Comparison of ENCODE assay signal across 27 mouse cellular contexts in genomic region chr11:3583127-3583526, GRCm38 (mm10). TPM values are rescaled to one million over a fixed set of nuclear protein-coding genes. Genes with fewer than 3 reads are reported as not detected.
DNase-seq lines count a peak whose midpoint lies in the region; ATAC-seq and TF ChIP-seq lines count a peak whose summit lies in the region.
"Had no signal": no experiment of that assay in that cellular context is flagged by ENCODE, and none has a peak within 500 bp of the region (broad histone marks: within the 10 kb centered on the region; RNA-seq: fewer than 3 reads in every experiment).

No protein-coding gene starts in this region.

- no peak for ATAC-seq in lung, embryonic 14.5 days (ENCODE audit: insufficient read depth)
- ATAC-seq in lung, postnatal 0 days = no peak
- ATAC-seq: activated CD4-positive, CD25-positive, alpha-beta regulatory T cell, adult 4 months; CD4-positive, CD25-positive, alpha-beta regulatory T cell, adult 4 months; forebrain, embryonic 14.5 days; Patski had no signal

- intact Hi-C loops in gastrocnemius, adult 2 months (cut with DNase I) = no loop called here
- intact Hi-C loops in gastrocnemius, postnatal 36 days (cut with DNase I) = no loop called here

- WGBS in lung, embryonic 14.5 days = 46% methylated on average over 5 of the region's 5 CpGs
- WGBS in lung, postnatal 0 days = 57% methylated on average over 5 of the region's 5 CpGs

- peak overlapping the region; percentile 12; the same call in 1 of the 2 replicates for H3K27ac ChIP-seq in gastrocnemius, adult 2 months
- peak overlapping the region; percentile 51; the same call in 1 of the 2 replicates for H3K27ac ChIP-seq in lung, embryonic 14.5 days (ENCODE audit: low read depth)
- no peak overlapping the region for H3K27ac ChIP-seq in lung, postnatal 0 days (ENCODE audit: low read length)
- H3K27ac ChIP-seq: embryonic facial prominence, embryonic 10.5 days; embryonic facial prominence, embryonic 12.5 days; forebrain, embryonic 10.5 days; forebrain, embryonic 12.5 days had no signal

- no peaks in the 10 kb centered on the region for H3K27me3 ChIP-seq in lung, embryonic 14.5 days (ENCODE audit: insufficient read depth, low read length)
- no peaks in the 10 kb centered on the region for H3K27me3 ChIP-seq in lung, postnatal 0 days (replicated peaks; ENCODE audit: insufficient read depth, low read length)
- H3K27me3 ChIP-seq: CH12.LX; embryonic facial prominence, embryonic 12.5 days; forebrain, embryonic 12.5 days; Patski had no signal

- H3K4me2 ChIP-seq in lung, embryonic 14.5 days = no peak overlapping the region
- H3K4me2 ChIP-seq in lung, postnatal 0 days (replicated peaks; ENCODE audit: low read depth, low read length) = no peak overlapping the region
- H3K4me2 ChIP-seq: embryonic facial prominence, embryonic 12.5 days; forebrain, embryonic 12.5 days had no signal

- H3K4me1 ChIP-seq in lung, embryonic 14.5 days (ENCODE audit: insufficient read depth) = 0 out of 2 replicates have a peak, but pooled peaks cover under 1% of the 10 kb centered on the region
- no peaks in the 10 kb centered on the region for H3K4me1 ChIP-seq in lung, postnatal 0 days (ENCODE audit: insufficient read depth, low read depth, low read length)
- H3K4me1 ChIP-seq: embryonic facial prominence, embryonic 10.5 days; embryonic facial prominence, embryonic 12.5 days; forebrain, embryonic 10.5 days; forebrain, embryonic 12.5 days had no signal

- no peak overlapping the region for H3K9ac ChIP-seq in lung, embryonic 14.5 days
- no peak overlapping the region for H3K9ac ChIP-seq in lung, postnatal 0 days (replicated peaks; ENCODE audit: low read depth)
- H3K9ac ChIP-seq: embryonic facial prominence, embryonic 12.5 days; forebrain, embryonic 12.5 days had no signal

- no peak for DNase-seq in gastrocnemius, adult 2 months
- DNase-seq in gastrocnemius, postnatal 36 days = no peak
- DNase-seq in lung, embryonic 14.5 days = peak; percentile 36
- no peak for DNase-seq in lung, postnatal 0 days (ENCODE audit: low spot score)
- peak; percentile 28 to 59 for DNase-seq in lung, postnatal 4 days
- DNase-seq in lung, adult 18-20 months = no peak
- DNase-seq in layer of hippocampus, postnatal 25 days (ENCODE audit: extremely low spot score in 1 of 2, low spot score in 1 of 2) = no peak
- DNase-seq: adrenal gland, adult 8-10 months; adrenal gland, postnatal 14 days; adrenal gland, postnatal 36 days; B cell, adult 2 months; cerebellum, adult 11-12 months; cerebellum, adult 2 months; cerebellum, adult 9-10 months; cerebellum, postnatal 10 days; cerebellum, postnatal 25 days had no signal

- H3K9me3 ChIP-seq in lung, embryonic 14.5 days (ENCODE audit: low read depth, low read length) = no peaks in the 10 kb centered on the region
- no peaks in the 10 kb centered on the region for H3K9me3 ChIP-seq in lung, postnatal 0 days (ENCODE audit: low read length)
- H3K9me3 ChIP-seq: embryonic facial prominence, embryonic 12.5 days; forebrain, embryonic 12.5 days; G1E had no signal

- no peak for TF ChIP-seq EP300 in lung, postnatal 0 days (IDR thresholded peaks at IDR 0.05)

- TF ChIP-seq CTCF in gastrocnemius, adult 2 months (IDR thresholded peaks at IDR 0.05) = no peak
- TF ChIP-seq CTCF in lung, embryonic 14.5 days (IDR thresholded peaks at IDR 0.05; ENCODE audit: low read depth) = no peak
- TF ChIP-seq CTCF in lung, postnatal 0 days (IDR thresholded peaks at IDR 0.05) = no peak

- no peak overlapping the region for H3K4me3 ChIP-seq in gastrocnemius, adult 2 months
- no peak overlapping the region for H3K4me3 ChIP-seq in lung, embryonic 14.5 days (ENCODE audit: low read depth, low read length)
- H3K4me3 ChIP-seq in lung, postnatal 0 days (ENCODE audit: low read depth, low read length) = no peak overlapping the region
- H3K4me3 ChIP-seq: embryonic facial prominence, embryonic 10.5 days; embryonic facial prominence, embryonic 12.5 days; erythroblast, embryonic 14.5 days; forebrain, embryonic 10.5 days; forebrain, embryonic 12.5 days had no signal

- no peaks in the 10 kb centered on the region for H3K36me3 ChIP-seq in lung, embryonic 14.5 days (ENCODE audit: insufficient read depth)
- no peaks in the 10 kb centered on the region for H3K36me3 ChIP-seq in lung, postnatal 0 days (ENCODE audit: insufficient read depth, low read length)
- H3K36me3 ChIP-seq: embryonic facial prominence, embryonic 10.5 days; embryonic facial prominence, embryonic 12.5 days; forebrain, embryonic 10.5 days; forebrain, embryonic 12.5 days; G1E had no signal

RNA-seq across cellular contexts. Expression of gene Smtn, which starts 42.7 kb away (rescaled TPM):
- total RNA-seq in gastrocnemius, adult 2 months (2021) = 100 to 1,000 TPM in 1 of 2 experiments, 10 to 100 TPM in 1; 70.3 to 119 TPM
- 10 to 100 TPM; 71.9 to 78.7 TPM for total RNA-seq in gastrocnemius, postnatal 36 days (2021)
- polyA plus RNA-seq in lung, embryonic 14.5 days (2014; fragmentation: Nextera tagmentation; extraction: Ambion mirVana) = 103 and 108 TPM in 2 replicates
- polyA plus RNA-seq in lung, postnatal 0 days (2015; fragmentation: Nextera tagmentation; extraction: Ambion mirVana) = 47.6 and 51.1 TPM in 2 replicates
- 1 to 10 TPM; 8.8 to 8.9 TPM for total RNA-seq in layer of hippocampus, postnatal 25 days (2021)
- total RNA-seq: G1E had no signal
- polyA plus RNA-seq: G1E had no signal

Comparison
In these comparisons a context has a peak if more than half of its experiments do, and no peak if none do; other contexts are left out.
1. DNase-seq: peak in lung, embryonic 14.5 days (single experiment) and lung, postnatal 4 days (2 of 2); none in gastrocnemius, adult 2 months (single experiment), gastrocnemius, postnatal 36 days (0 of 2), lung, postnatal 0 days (single experiment), lung, adult 18-20 months (0 of 2) and layer of hippocampus, postnatal 25 days (0 of 2).
2. RNA of gene Smtn, which starts 42.7 kb away (total RNA-seq): 70.3 to 119 TPM in gastrocnemius, adult 2 months and 71.9 to 78.7 TPM in gastrocnemius, postnatal 36 days; 8.8 to 8.9 TPM in layer of hippocampus, postnatal 25 days; every median in the first group is over 4 times any median in the second.